Mouse (Mus musculus): ENCODE measurements around the gene Ffar1. TPM values are rescaled to one million over a fixed set of nuclear protein-coding genes. Genes with fewer than 3 reads are reported as not detected.
"Not testable (repeated sequence)": the region's sequence is repeated elsewhere in the genome, so short reads cannot be mapped to it uniquely, and the experiment has no call there.

Ffar1 gene
- total RNA-seq, 2 experiments from 2014 or later, result not detected

- intact Hi-C loops (cut with DNase I), result no loop called here
- DNase-seq (ENCODE audit: low spot score), result no peak
Measured at GRCm38 (mm10) chr7:30856078-30856477, 5.3 kb downstream of the Ffar1 start, which contains the start of gene Ffar3. Gene Ffar3 (minus strand): TSS chr7:30856178.

GRCm38 (mm10) chr7:30851421-30851820 lies 9.9 kb downstream of the Ffar1 start:
- intact Hi-C loops (cut with DNase I), result no loop called here
- no peak for DNase-seq (ENCODE audit: low spot score)

- intact Hi-C loops (cut with DNase I), result no loop called here
- DNase-seq (ENCODE audit: low spot score), result no peak
Measured at GRCm38 (mm10) chr7:30847934-30848333, 13.4 kb downstream of the Ffar1 start.

- intact Hi-C loops (cut with DNase I), result no loop called here
- no peak for DNase-seq (ENCODE audit: low spot score)
Measured at GRCm38 (mm10) chr7:30847386-30847785, 14.0 kb downstream of the Ffar1 start.

- intact Hi-C loops (cut with DNase I), result no loop called here
Measured at GRCm38 (mm10) chr7:30846505-30847053, 14.8 kb downstream of the Ffar1 start.

GRCm38 (mm10) chr7:30844676-30845297 lies 16.6 kb downstream of the Ffar1 start:
- DNase-seq (ENCODE audit: low spot score), result no peak
- intact Hi-C loops (cut with DNase I), result loop anchor here (5.0 kb wide), 1 partner anchor 37 kb away; no protein-coding TSS in a partner anchor

More at GRCm38 (mm10) chr7:30846505-30847053, 14.8 kb downstream of the Ffar1 start:
- no peak for DNase-seq (ENCODE audit: low spot score)

- no peak for DNase-seq (ENCODE audit: low spot score)
- intact Hi-C loops (cut with DNase I), result loop anchor here (5.0 kb wide), 1 partner anchor 35 kb away; no protein-coding TSS in a partner anchor
Measured at GRCm38 (mm10) chr7:30842092-30842491, 19.3 kb downstream of the Ffar1 start.

- DNase-seq (ENCODE audit: low spot score), result no peak
- intact Hi-C loops (cut with DNase I), result loop anchor here (5.0 kb wide), 1 partner anchor 34 kb away; no protein-coding TSS in a partner anchor
Measured at GRCm38 (mm10) chr7:30841379-30841778, 20.0 kb downstream of the Ffar1 start.

GRCm38 (mm10) chr7:30840306-30840705 lies 21.1 kb downstream of the Ffar1 start:
- intact Hi-C loops (cut with DNase I), result loop anchor here (5.0 kb wide), 1 partner anchor 33 kb away; no protein-coding TSS in a partner anchor
- no peak for DNase-seq (ENCODE audit: low spot score)

- DNase-seq (ENCODE audit: low spot score), result no peak
- intact Hi-C loops (cut with DNase I), result no loop called here
Measured at GRCm38 (mm10) chr7:30837277-30837676, 24.1 kb downstream of the Ffar1 start.

GRCm38 (mm10) chr7:30832684-30833083 lies 28.7 kb downstream of the Ffar1 start:
- DNase-seq (ENCODE audit: low spot score); intact Hi-C loops (cut with DNase I): not testable (repeated sequence)

- no peak for DNase-seq (ENCODE audit: low spot score)
- intact Hi-C loops (cut with DNase I), result no loop called here
Measured at GRCm38 (mm10) chr7:30832261-30832660, 29.1 kb downstream of the Ffar1 start.

- no peak for DNase-seq (ENCODE audit: low spot score)
- intact Hi-C loops (cut with DNase I), result no loop called here
Measured at GRCm38 (mm10) chr7:30829428-30829827, 31.9 kb downstream of the Ffar1 start.

GRCm38 (mm10) chr7:30828871-30829270 lies 32.5 kb downstream of the Ffar1 start:
- DNase-seq (ENCODE audit: low spot score); intact Hi-C loops (cut with DNase I): not testable (repeated sequence)

GRCm38 (mm10) chr7:30826660-30827059 lies 34.7 kb downstream of the Ffar1 start:
- intact Hi-C loops (cut with DNase I), result no loop called here
- no peak for DNase-seq (ENCODE audit: low spot score)

GRCm38 (mm10) chr7:30824306-30824705 lies 37.1 kb downstream of the Ffar1 start:
- intact Hi-C loops (cut with DNase I), result no loop called here
- no peak for DNase-seq (ENCODE audit: low spot score)

GRCm38 (mm10) chr7:30823675-30824074 lies 37.7 kb downstream of the Ffar1 start, which contains the start of gene Ffar2:
Gene Ffar2 (minus strand): TSS chr7:30823775.
- intact Hi-C loops (cut with DNase I), result no loop called here
- DNase-seq (ENCODE audit: low spot score), result no peak

GRCm38 (mm10) chr7:30821532-30821931 lies 39.8 kb downstream of the Ffar1 start:
- DNase-seq (ENCODE audit: low spot score), result no peak
- intact Hi-C loops (cut with DNase I), result no loop called here

GRCm38 (mm10) chr7:30820854-30821445 lies 40.4 kb downstream of the Ffar1 start:
- intact Hi-C loops (cut with DNase I), result no loop called here
- DNase-seq (ENCODE audit: low spot score), result no peak

- no peak for DNase-seq (ENCODE audit: low spot score)
- intact Hi-C loops (cut with DNase I), result no loop called here
Measured at GRCm38 (mm10) chr7:30820131-30820530, 41.2 kb downstream of the Ffar1 start.

- DNase-seq (ENCODE audit: low spot score), result no peak
- intact Hi-C loops (cut with DNase I), result no loop called here
Measured at GRCm38 (mm10) chr7:30812291-30812807, 49.0 kb downstream of the Ffar1 start.
